Mouse (Mus musculus) kidney, postnatal 0 days (tissue): ENCODE measurements around the gene B4galnt4. TPM values are rescaled to one million over a fixed set of nuclear protein-coding genes. Genes with fewer than 3 reads are reported as not detected.
A peak's percentile ranks its signal among the peaks of the same experiment; 100 is the strongest.

Source experiments
- ATAC-seq: fragments of 200-750 bp; cut with Nextera tagmentation; replicated peaks from 2 replicates; pipeline ENCODE4 v1.8.0; 2017; ENCODE audit warnings: low read depth, moderate number of reproducible peaks, moderate TSS enrichment, moderate library complexity; ENCODE audit not compliant: low FRiP score
- DNase-seq: peaks from one replicate; pipeline ENCODE4 v3.0.0-alpha.2; 2016; ENCODE audit warnings: low spot score
- H3K27ac ChIP-seq: fragments of 300-500 bp; sonication (generic); 2 replicates; pipeline ENCODE4 v1.5.1; 2014; ENCODE audit warnings: mild to moderate bottlenecking
- H3K27me3 ChIP-seq: fragments of 300-500 bp; sonication (generic); 2 replicates; pipeline ENCODE4 v1.6.1; 2014; ENCODE audit warnings: low read length, mixed read lengths; ENCODE audit not compliant: insufficient read depth
- H3K36me3 ChIP-seq: fragments of 300-500 bp; sonication (generic); 2 replicates; pipeline ENCODE4 v1.6.1; 2014; ENCODE audit warnings: low read length, mixed read lengths; ENCODE audit not compliant: insufficient read depth
- H3K4me1 ChIP-seq: fragments of 300-500 bp; sonication (generic); replicated peaks from 2 replicates; pipeline ENCODE4 v1.6.1; 2014; ENCODE audit warnings: antibody characterized with exemption, low read length, mixed read lengths; ENCODE audit not compliant: insufficient read depth
- H3K4me2 ChIP-seq: fragments of 300-500 bp; sonication (generic); 2 replicates; pipeline ENCODE4 v1.6.1; 2014; ENCODE audit warnings: mild to moderate bottlenecking, low read length, moderate library complexity, mixed read lengths
- H3K4me3 ChIP-seq: fragments of 300-500 bp; sonication (generic); replicated peaks from 2 replicates; pipeline ENCODE4 v1.5.1; 2014; ENCODE audit warnings: low read depth, low read length
- H3K9ac ChIP-seq: fragments of 300-500 bp; sonication (generic); 2 replicates; pipeline ENCODE4 v1.6.1; 2014; ENCODE audit warnings: low read depth, low read length
- H3K9me3 ChIP-seq: fragments of 300-500 bp; sonication (generic); replicated peaks from 2 replicates; pipeline ENCODE4 v1.6.1; 2016; ENCODE audit warnings: low read length, inconsistent platforms, mixed read lengths
- CTCF ChIP-seq: IDR thresholded peaks from 2 replicates; pipeline ENCODE4 v1.5.1; 2016; ENCODE audit warnings: antibody characterized with exemption, low read depth, mild to moderate bottlenecking, moderate library complexity
- WGBS: fragments of 180-500 bp; shearing (Covaris S2); extraction: QIAGEN DNeasy Blood & Tissue Kit; methylation state at CpG from one replicate; pipeline ENCODE4 v1.1.7; 2014; 5-methylcytosine and 5-hydroxymethylcytosine counted together
- polyA plus RNA-seq: library from polyadenylated mRNA; unstranded; fragments of >200 nt; fragmentation: Nextera tagmentation; extraction: Ambion mirVana; gene quantifications from 2 replicates; pipeline ENCODE4 v1.2.1, GENCODE M21; 2015

The B4galnt4 gene
- polyA plus RNA-seq, 1 experiment from 2014 or later, result 7.4 TPM

- Histone ChIP-seq H3K4me2 (no peak overlapping the region), H3K4me3 (no peak overlapping the region), H3K36me3 (no peaks in the 10 kb centered on the region), H3K27me3 (no peaks in the 10 kb centered on the region), H3K9me3 (no peaks in the 10 kb centered on the region), H3K9ac (no peak overlapping the region), H3K27ac (no peak overlapping the region), H3K4me1 (no peaks in the 10 kb centered on the region)
- TF ChIP-seq CTCF, result no peak
- 75% methylated on average over 14 of the region's 14 CpGs for WGBS
- no peak for ATAC-seq
- DNase-seq, result no peak
Measured at GRCm38 (mm10) chr7:141021489-141022449, 39.1 kb upstream of the B4galnt4 start.

DNA sequence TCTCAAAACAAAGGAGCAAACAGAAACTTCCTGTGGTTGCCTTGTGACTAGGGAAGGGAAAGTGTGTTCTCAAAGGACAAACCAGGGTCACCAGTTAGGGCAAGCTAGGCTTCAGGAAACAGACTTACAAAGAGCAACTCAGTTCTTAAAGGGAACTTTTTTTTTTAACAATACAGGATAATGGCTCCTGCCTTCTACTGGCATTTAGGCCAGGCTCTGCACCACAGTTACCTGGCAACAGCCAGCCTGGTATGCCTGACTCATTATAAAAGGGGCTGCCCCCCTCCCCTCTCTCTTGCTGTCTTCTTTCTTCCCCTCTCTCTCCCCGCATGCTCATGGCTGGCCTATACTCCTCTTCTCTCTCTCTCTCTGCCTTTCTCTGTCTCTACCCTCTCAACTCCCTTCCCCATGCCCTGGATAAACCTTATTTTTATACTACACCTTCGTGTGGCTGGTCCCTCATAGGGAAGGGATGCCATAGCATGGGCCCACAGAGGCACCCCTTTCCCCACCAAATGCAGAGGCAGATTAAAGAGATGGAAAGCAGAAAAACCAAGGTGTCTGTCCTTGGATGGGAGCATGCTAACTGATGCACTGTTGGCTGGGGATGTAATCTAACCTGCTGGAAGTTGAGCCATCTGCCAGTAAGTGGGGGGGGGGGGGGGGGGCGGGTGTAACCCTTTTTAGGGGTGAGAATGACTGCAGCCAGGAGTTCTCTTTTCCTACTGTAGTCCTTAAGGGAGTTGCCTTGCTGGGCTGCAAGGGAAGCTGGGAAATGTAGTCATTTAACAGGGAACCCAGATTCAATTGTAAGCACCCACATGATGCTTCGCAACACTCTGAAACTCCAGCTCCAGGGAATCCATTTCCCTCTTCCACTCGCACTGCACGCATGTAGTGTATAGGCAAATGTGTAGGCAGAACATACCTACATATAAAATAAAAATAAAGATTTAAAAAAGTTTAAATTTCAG is 35.8 kb upstream of the B4galnt4 start:
- TF ChIP-seq CTCF, result no peak
- 52% methylated on average over 6 of the region's 6 CpGs for WGBS
- Histone ChIP-seq H3K36me3 (no peaks in the 10 kb centered on the region), H3K4me2 (no peak overlapping the region), H3K27me3 (no peaks in the 10 kb centered on the region), H3K4me3 (no peak overlapping the region), H3K27ac (peak overlapping the region; percentile 55; the same call in 1 of the 2 replicates), H3K9me3 (no peaks in the 10 kb centered on the region), H3K4me1 (no peaks in the 10 kb centered on the region), H3K9ac (no peak overlapping the region)
- ATAC-seq (no peak), DNase-seq (peak; percentile 34)

GRCm38 (mm10) chr7:141026097-141026739 is 34.7 kb upstream of the B4galnt4 start:
- Histone ChIP-seq H3K27ac (peak overlapping the region; percentile 38; the same call in 1 of the 2 replicates), H3K4me1 (no peaks in the 10 kb centered on the region), H3K36me3 (no peaks in the 10 kb centered on the region), H3K9ac (no peak overlapping the region), H3K27me3 (no peaks in the 10 kb centered on the region), H3K4me3 (no peak overlapping the region), H3K4me2 (no peak overlapping the region), H3K9me3 (no peaks in the 10 kb centered on the region)
- no peak for TF ChIP-seq CTCF
- ATAC-seq (no peak), DNase-seq (no peak)
- WGBS, result 52% methylated on average over 6 of the region's 6 CpGs

- H3K4me3 ChIP-seq, result no peak overlapping the region
- no peak overlapping the region for H3K9ac ChIP-seq
- 66% methylated on average over 5 of the region's 5 CpGs for WGBS
- no peak for TF ChIP-seq CTCF
- DNase-seq, result no peak
- H3K4me2 ChIP-seq, result no peak overlapping the region
- H3K36me3 ChIP-seq, result no peaks in the 10 kb centered on the region
- ATAC-seq, result no peak
- no peaks in the 10 kb centered on the region for H3K9me3 ChIP-seq
- H3K4me1 ChIP-seq, result no peaks in the 10 kb centered on the region
- H3K27me3 ChIP-seq, result no peaks in the 10 kb centered on the region
- peak overlapping the region; percentile 38; the same call in 1 of the 2 replicates for H3K27ac ChIP-seq
Measured at GRCm38 (mm10) chr7:141026740-141027098, 34.2 kb upstream of the B4galnt4 start.

DNA sequence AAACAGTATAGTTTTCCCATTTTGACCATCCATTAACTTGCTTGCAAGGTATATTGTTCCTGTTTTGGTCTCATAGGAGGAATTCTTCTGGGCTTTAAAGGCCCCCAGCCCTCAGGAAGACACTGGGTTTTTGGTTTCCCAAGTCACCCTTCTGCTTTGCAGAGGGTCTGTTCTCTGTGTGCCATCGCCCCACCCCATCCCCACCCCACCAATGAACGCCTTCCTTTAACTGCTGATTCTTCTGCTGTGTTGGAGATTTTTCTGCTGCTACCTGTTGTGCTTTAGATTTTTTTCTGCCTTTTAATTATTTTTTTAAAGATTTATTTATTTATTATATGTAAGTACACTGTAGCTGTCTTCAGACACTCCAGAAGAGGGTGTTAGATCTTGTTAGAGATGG is 32.1 kb upstream of the B4galnt4 start, which contains the start of gene Gm17387:
Gm17387 (plus strand) TSS at position 301 of the 400 bp plus-strand sequence.
- no peak for TF ChIP-seq CTCF
- H3K27me3 ChIP-seq, result no peaks in the 10 kb centered on the region
- no peaks in the 10 kb centered on the region for H3K36me3 ChIP-seq
- no peak within 1 kb of the TSS for H3K9ac ChIP-seq
- DNase-seq (no peak), ATAC-seq (no peak)
- no peak within 1 kb of the TSS for H3K4me3 ChIP-seq
- H3K4me1 ChIP-seq, result no peaks in the 10 kb centered on the region
- H3K27ac ChIP-seq, result no peak within 1 kb of the TSS
- H3K4me2 ChIP-seq, result no peak within 1 kb of the TSS
- WGBS, result 92% methylated on average over 2 of the region's 2 CpGs
- H3K9me3 ChIP-seq, result no peaks in the 10 kb centered on the region
